Mouse (Mus musculus): Measurements from ENCODE around the gene Pde11a. TPM values are rescaled to one million over a fixed set of nuclear protein-coding genes. Genes with fewer than 3 reads are reported as not detected.

Pde11a gene
- polyA plus RNA-seq, 1 experiment from 2014 or later = 0.89 TPM

DNA sequence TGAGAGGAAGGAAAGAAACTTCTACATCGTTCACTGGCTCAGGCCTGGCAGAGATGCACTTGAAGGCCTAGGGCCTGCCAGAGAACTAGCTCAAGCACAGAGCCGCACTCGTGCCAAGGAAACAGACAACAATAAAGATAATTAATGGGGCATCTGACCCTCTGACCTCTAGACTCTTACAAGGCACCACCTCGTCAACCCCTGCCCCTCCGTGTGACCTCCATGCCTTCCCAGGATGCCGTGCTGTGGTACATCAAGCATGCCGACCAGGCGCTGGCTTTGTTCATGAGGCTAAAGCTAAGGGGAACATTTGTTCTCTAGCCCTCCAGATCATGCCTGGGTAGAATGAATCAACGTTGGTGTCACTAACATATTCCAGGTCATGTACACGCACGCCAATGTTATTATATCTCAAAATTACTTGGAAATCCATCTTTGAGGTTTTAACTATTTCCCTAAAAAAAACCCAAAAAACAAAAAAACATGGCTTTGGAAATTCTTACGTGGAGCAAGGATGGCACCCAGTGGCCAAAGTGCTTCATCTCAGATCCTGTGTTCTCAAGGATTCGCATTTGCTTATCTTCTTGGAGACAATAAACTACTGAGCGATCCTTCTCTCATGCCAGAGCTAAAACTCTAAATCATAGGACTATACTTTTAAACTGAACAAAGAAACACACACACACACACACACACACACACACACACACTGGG, 236.5 kb downstream of the Pde11a start:
- no peak overlapping the region for H3K9ac ChIP-seq (ENCODE audit: low read depth, low read length)
- no peak overlapping the region for H3K27ac ChIP-seq
- DNase-seq (ENCODE audit: low spot score) (peak; percentile 84), ATAC-seq (replicated peaks; ENCODE audit: low FRiP score, low read depth) (peak; percentile 37; the same call in 1 of the 2 replicates)
- no peak overlapping the region for H3K4me2 ChIP-seq (ENCODE audit: low read length)
- H3K36me3 ChIP-seq (ENCODE audit: insufficient read depth, low read length) = no peaks in the 10 kb centered on the region
- no peaks in the 10 kb centered on the region for H3K27me3 ChIP-seq (ENCODE audit: insufficient read depth, low read length)
- 0 out of 2 replicates have a peak, but pooled peaks cover 3% of the 10 kb centered on the region for H3K4me1 ChIP-seq (replicated peaks; ENCODE audit: insufficient read depth, low read length)
- peak; percentile 64 for TF ChIP-seq CTCF (IDR thresholded peaks at IDR 0.05; ENCODE audit: low read depth)
- WGBS = 24% methylated on average over 14 of the region's 14 CpGs
- H3K4me3 ChIP-seq (replicated peaks; ENCODE audit: low read depth, low read length) = no peak overlapping the region
- no peaks in the 10 kb centered on the region for H3K9me3 ChIP-seq (replicated peaks; ENCODE audit: low read length)

DNA sequence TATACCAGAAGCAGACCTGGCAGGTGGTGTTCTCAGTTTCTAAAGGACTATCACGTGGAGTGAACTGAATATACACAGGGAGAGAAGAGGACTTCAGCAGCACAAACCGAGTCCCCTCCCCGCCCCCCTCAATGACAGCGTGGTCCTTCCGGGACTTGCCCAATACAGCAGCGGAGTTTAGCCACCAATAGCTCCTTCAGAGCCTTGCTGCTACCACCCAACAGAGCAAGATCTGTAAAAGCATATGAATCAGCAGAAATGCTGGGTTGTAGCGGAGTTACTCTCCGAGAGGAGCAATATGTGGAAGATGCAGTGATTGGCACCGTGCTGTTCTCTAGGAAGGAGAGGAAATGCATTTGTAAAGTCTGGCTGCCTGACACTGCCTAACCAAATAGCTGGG, 238.0 kb downstream of the Pde11a start:
- Histone ChIP-seq H3K4me3 (replicated peaks; ENCODE audit: low read depth, low read length) (no peak overlapping the region), H3K4me1 (replicated peaks; ENCODE audit: insufficient read depth, low read length) (0 out of 2 replicates have a peak, but pooled peaks cover 3% of the 10 kb centered on the region), H3K9ac (ENCODE audit: low read depth, low read length) (no peak overlapping the region), H3K4me2 (ENCODE audit: low read length) (no peak overlapping the region), H3K36me3 (ENCODE audit: insufficient read depth, low read length) (no peaks in the 10 kb centered on the region), H3K27me3 (ENCODE audit: insufficient read depth, low read length) (no peaks in the 10 kb centered on the region), H3K9me3 (replicated peaks; ENCODE audit: low read length) (no peaks in the 10 kb centered on the region), H3K27ac (0 out of 2 replicates have a peak overlapping the region, but pooled peaks have one; percentile 81)
- DNase-seq (ENCODE audit: low spot score) = no peak
- TF ChIP-seq CTCF (IDR thresholded peaks at IDR 0.05; ENCODE audit: low read depth) = no peak
- no peak for ATAC-seq (replicated peaks; ENCODE audit: low FRiP score, low read depth)
- WGBS = 68% methylated on average over 9 of the region's 9 CpGs

DNA sequence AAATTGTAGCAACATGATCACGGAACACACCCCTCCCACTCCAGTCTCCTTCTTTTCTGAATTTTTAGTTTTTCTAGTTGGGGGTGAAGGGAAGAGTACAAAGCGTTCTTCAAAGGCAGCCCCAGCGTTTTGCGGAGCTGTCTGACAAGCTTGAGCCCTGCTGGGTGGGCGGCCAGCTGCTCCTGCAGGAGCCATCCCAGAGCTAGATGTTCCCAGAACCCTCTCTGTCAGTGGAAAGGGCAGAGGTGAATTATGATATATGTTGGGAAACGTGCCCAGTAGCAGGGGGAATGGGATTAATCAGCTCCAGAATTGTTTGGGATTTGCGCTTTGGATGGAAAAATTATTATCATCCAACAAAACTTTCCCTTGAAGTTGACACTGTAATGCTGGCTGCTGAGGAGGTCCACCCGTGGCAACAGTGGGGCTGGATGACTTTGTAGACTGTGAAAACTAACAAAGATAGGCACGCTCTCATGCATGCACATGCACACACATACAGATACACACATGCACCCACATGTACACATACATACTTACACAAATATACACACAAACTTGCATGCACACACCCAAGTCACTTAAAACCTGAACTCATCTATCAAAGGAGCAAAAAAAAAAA, 238.7 kb downstream of the Pde11a start:
- H3K27ac ChIP-seq = peak overlapping the region; percentile 81
- TF ChIP-seq CTCF (IDR thresholded peaks at IDR 0.05; ENCODE audit: low read depth) = no peak
- H3K4me1 ChIP-seq (replicated peaks; ENCODE audit: insufficient read depth, low read length) = 0 out of 2 replicates have a peak, but pooled peaks cover 3% of the 10 kb centered on the region
- no peaks in the 10 kb centered on the region for H3K9me3 ChIP-seq (replicated peaks; ENCODE audit: low read length)
- peak; percentile 82 for DNase-seq (ENCODE audit: low spot score)
- ATAC-seq (replicated peaks; ENCODE audit: low FRiP score, low read depth) = no peak; the same call in 1 of the 2 replicates
- no peak overlapping the region for H3K4me3 ChIP-seq (replicated peaks; ENCODE audit: low read depth, low read length)
- no peaks in the 10 kb centered on the region for H3K36me3 ChIP-seq (ENCODE audit: insufficient read depth, low read length)
- H3K27me3 ChIP-seq (ENCODE audit: insufficient read depth, low read length) = no peaks in the 10 kb centered on the region
- no peak overlapping the region for H3K4me2 ChIP-seq (ENCODE audit: low read length)
- WGBS = 49% methylated on average over 9 of the region's 9 CpGs
- no peak overlapping the region for H3K9ac ChIP-seq (ENCODE audit: low read depth, low read length)

DNA sequence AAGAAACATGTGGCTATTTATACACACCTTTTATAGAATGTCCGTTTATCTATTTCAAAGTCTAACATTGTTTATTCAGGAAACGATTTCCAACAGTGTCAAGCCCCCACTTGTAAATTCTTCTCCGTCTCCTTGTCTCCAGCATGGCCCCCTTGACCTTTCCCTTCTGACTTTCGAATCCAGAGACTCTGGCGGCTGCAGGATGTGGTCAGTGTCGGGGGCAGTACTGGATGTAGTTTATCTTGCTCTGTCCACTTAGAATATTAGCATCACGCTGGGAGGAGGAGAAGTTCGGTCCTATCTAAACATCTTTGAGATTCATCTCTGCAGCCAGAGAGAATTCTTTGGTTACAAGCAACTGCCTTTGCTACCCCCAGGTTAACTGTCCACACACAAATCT, 240.2 kb downstream of the Pde11a start:
- Histone ChIP-seq H3K27ac (peak overlapping the region; percentile 81), H3K4me1 (replicated peaks; ENCODE audit: insufficient read depth, low read length) (0 out of 2 replicates have a peak, but pooled peaks cover 3% of the 10 kb centered on the region), H3K36me3 (ENCODE audit: insufficient read depth, low read length) (no peaks in the 10 kb centered on the region), H3K9me3 (replicated peaks; ENCODE audit: low read length) (no peaks in the 10 kb centered on the region), H3K9ac (ENCODE audit: low read depth, low read length) (no peak overlapping the region), H3K4me2 (ENCODE audit: low read length) (peak overlapping the region; percentile 14; the same call in 1 of the 2 replicates), H3K4me3 (replicated peaks; ENCODE audit: low read depth, low read length) (no peak overlapping the region), H3K27me3 (ENCODE audit: insufficient read depth, low read length) (no peaks in the 10 kb centered on the region)
- WGBS = 12% methylated on average over 8 of the region's 8 CpGs
- DNase-seq (ENCODE audit: low spot score) (peak; percentile 96), ATAC-seq (replicated peaks; ENCODE audit: low FRiP score, low read depth) (peak; percentile 56; the same call in 1 of the 2 replicates)
- no peak for TF ChIP-seq CTCF (IDR thresholded peaks at IDR 0.05; ENCODE audit: low read depth)

DNA sequence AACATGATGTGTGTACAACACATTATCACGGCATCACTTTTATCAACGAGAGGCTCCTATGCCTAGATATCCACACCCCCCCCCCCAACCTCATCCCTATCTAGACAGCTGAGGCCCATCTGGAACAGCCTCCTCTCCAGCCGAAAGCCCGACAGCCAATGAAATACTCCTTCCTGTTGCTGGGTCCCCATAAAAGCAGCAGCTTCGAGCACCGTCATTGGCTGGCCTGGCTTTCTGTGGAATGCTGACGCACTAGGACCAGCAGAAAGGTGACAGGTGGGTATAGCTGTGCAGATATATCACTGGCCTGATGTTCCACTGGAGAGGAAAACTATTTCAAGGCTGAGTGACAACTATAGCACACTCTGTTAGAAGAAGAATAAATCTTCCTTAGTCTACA, 240.7 kb downstream of the Pde11a start:
- H3K4me1 ChIP-seq (replicated peaks; ENCODE audit: insufficient read depth, low read length) = 0 out of 2 replicates have a peak, but pooled peaks cover 3% of the 10 kb centered on the region
- no peaks in the 10 kb centered on the region for H3K27me3 ChIP-seq (ENCODE audit: insufficient read depth, low read length)
- no peak overlapping the region for H3K9ac ChIP-seq (ENCODE audit: low read depth, low read length)
- no peak for TF ChIP-seq CTCF (IDR thresholded peaks at IDR 0.05; ENCODE audit: low read depth)
- H3K4me3 ChIP-seq (replicated peaks; ENCODE audit: low read depth, low read length) = no peak overlapping the region
- H3K27ac ChIP-seq = peak overlapping the region; percentile 71
- H3K9me3 ChIP-seq (replicated peaks; ENCODE audit: low read length) = no peaks in the 10 kb centered on the region
- DNase-seq (ENCODE audit: low spot score) = peak; percentile 88
- peak overlapping the region; percentile 14; the same call in 1 of the 2 replicates for H3K4me2 ChIP-seq (ENCODE audit: low read length)
- peak; percentile 65 for ATAC-seq (replicated peaks; ENCODE audit: low FRiP score, low read depth)
- H3K36me3 ChIP-seq (ENCODE audit: insufficient read depth, low read length) = no peaks in the 10 kb centered on the region
- 11% methylated on average over 7 of the region's 7 CpGs for WGBS

DNA sequence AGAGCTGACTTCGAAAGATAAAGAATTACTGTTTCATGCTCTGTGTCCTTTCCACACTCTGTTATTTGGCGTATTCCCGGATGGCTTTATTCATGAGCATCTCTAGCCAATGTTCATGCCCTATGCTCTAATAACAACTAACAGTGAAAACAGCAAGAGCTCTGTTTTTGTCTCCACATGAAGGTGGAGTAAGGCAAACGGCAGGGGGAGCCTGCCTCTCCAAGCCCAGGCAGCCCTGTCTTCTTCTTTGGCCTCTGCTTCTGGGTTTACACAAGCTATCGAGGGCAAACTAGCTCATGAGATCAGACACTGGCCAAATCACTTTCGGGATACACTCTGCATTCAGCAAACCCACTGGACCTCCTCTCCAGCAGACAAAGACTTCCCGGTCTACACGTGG, 241.3 kb downstream of the Pde11a start:
- Histone ChIP-seq H3K4me1 (replicated peaks; ENCODE audit: insufficient read depth, low read length) (0 out of 2 replicates have a peak, but pooled peaks cover 3% of the 10 kb centered on the region), H3K4me2 (ENCODE audit: low read length) (no peak overlapping the region), H3K36me3 (ENCODE audit: insufficient read depth, low read length) (no peaks in the 10 kb centered on the region), H3K27ac (peak overlapping the region; percentile 71), H3K4me3 (replicated peaks; ENCODE audit: low read depth, low read length) (no peak overlapping the region), H3K27me3 (ENCODE audit: insufficient read depth, low read length) (no peaks in the 10 kb centered on the region), H3K9me3 (replicated peaks; ENCODE audit: low read length) (no peaks in the 10 kb centered on the region), H3K9ac (ENCODE audit: low read depth, low read length) (no peak overlapping the region)
- ATAC-seq (replicated peaks; ENCODE audit: low FRiP score, low read depth) (no peak), DNase-seq (ENCODE audit: low spot score) (peak; percentile 49)
- TF ChIP-seq CTCF (IDR thresholded peaks at IDR 0.05; ENCODE audit: low read depth) = peak; percentile 53
- WGBS = 47% methylated on average over 8 of the region's 8 CpGs
